Mouse (Mus musculus): Measurements from ENCODE around the gene Ap3d1. TPM values are rescaled to one million over a fixed set of nuclear protein-coding genes. Genes with fewer than 3 reads are reported as not detected.

Gene Ap3d1
- polyA plus RNA-seq, 1 experiment from 2014 or later = 68.4 TPM

DNA sequence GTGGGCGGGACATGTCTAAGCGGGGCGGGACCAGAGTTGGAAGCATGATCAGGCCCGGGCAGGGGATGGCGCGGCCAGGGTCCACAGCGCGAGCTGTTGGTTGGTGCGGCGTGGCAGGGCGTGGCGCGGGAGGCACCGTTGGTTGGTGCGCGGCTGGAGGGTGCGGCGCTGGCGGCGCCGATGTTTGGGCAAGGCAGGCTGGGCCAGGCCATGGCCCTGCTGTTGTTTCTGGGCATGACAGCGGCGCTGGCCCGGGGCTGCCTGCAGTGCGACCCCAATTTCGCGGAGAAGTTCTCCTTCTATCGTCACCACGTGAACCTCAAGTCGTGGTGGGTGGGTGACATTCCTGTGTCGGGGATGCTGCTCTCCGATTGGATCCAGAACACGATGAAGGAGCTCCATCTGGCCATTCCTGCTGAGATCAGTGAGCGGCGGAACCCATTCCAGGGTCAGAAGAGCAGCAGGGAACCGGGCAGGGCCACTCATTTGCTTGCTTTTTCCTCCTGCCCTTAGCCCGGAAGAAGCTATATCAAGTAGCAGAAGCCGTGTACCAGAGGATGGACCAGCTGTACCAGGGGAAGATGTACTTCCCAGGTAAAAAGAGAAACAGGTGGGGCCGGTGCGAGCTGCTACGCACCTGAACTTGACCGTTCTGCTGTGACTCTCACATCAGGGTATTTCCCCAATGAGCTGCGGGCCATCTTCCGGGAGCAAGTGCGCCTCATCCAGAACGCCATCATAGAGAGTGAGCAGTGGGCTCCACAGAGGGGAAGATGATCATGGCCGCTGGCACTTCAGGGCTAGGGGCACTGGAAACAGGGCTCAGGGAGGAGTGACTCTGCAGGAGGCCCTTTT, 39.3 kb downstream of the Ap3d1 start:
- Histone ChIP-seq H3K4me2 (peak overlapping the region; percentile 77), H3K27ac (ENCODE audit: low read depth, low read length) (peak overlapping the region; percentile 74; the same call in 1 of the 2 replicates), H3K9me3 (ENCODE audit: control insufficient read depth, low read length) (no peaks in the 10 kb centered on the region), H3K4me3 (ENCODE audit: low read depth, low read length) (peak overlapping the region; percentile 63), H3K4me1 (ENCODE audit: control insufficient read depth, insufficient read depth, low read length) (peaks cover 16% of the 10 kb centered on the region), H3K27me3 (ENCODE audit: control insufficient read depth, insufficient read depth, low read length) (no peaks in the 10 kb centered on the region), H3K9ac (ENCODE audit: low read length) (peak overlapping the region; percentile 51), H3K36me3 (ENCODE audit: control insufficient read depth, insufficient read depth, low read length) (peaks cover 9% of the 10 kb centered on the region)
- ATAC-seq (ENCODE audit: low FRiP score) (peak; percentile 86), DNase-seq (ENCODE audit: low spot score, missing footprints) (peak; percentile 97)
- 3% methylated on average over 47 of the region's 47 CpGs for WGBS

DNA sequence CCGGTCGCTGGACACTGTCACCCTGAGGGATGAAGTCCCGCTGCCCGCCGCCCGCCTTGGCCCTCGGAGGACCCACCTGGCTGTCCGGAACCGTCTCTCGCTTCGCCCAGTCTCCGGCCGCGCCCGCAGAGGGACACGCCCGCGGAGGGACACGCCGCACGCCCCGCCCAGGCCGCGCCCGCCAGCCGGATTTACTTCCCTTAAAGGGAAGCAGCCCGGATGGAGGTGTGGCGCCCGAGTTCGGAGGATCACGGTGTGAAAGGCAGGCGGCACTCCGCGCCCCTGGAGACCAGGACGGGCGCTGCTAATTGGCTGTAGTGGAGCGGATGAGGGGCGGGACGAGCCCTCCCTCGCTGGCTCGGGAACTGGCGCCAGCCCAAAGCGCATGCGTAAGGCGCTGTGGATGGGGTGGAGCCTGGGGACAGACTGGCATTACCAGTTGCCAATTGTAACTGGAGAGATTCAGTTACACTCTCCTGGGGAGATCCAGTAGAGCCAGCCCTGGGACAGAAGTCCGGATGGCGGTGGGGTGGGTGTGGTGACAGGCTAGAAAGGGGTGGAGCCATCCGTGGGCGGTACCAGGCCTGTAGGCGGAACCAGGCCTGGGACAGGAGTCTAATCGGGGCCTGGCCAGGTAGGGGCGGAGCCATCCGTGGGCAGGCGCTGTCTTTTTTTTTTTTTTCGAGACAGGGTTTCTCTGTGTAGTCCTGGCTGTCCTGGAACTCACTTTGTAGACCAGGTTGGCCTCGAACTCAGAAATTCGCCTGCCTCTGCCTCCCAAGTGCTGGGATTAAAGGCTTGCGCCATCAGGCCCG, 40.1 kb downstream of the Ap3d1 start, which contains the start of the genes Mob3a and Izumo4:
Gene Mob3a (minus strand): TSS at position 257 of the 815 bp plus-strand sequence.
Gene Izumo4 (plus strand): TSS at position 464 of the 815 bp plus-strand sequence.
- Histone ChIP-seq H3K9me3 (ENCODE audit: control insufficient read depth, low read length) (no peaks in the 10 kb centered on the region), H3K4me3 (ENCODE audit: low read depth, low read length) (peak within 1 kb of the TSS; percentile 63), H3K36me3 (ENCODE audit: control insufficient read depth, insufficient read depth, low read length) (peaks cover 2% of the 10 kb centered on the region), H3K27ac (ENCODE audit: low read depth, low read length) (peak within 1 kb of the TSS; percentile 74), H3K4me1 (ENCODE audit: control insufficient read depth, insufficient read depth, low read length) (peaks cover 16% of the 10 kb centered on the region), H3K27me3 (ENCODE audit: control insufficient read depth, insufficient read depth, low read length) (no peaks in the 10 kb centered on the region), H3K4me2 (peak within 1 kb of the TSS; percentile 77), H3K9ac (ENCODE audit: low read length) (peak within 1 kb of the TSS; percentile 80)
- DNase-seq (ENCODE audit: low spot score, missing footprints) (peak; percentile 100), ATAC-seq (ENCODE audit: low FRiP score) (peak; percentile 96)
- WGBS = under 1% methylated on average over 59 of the region's 59 CpGs

DNA sequence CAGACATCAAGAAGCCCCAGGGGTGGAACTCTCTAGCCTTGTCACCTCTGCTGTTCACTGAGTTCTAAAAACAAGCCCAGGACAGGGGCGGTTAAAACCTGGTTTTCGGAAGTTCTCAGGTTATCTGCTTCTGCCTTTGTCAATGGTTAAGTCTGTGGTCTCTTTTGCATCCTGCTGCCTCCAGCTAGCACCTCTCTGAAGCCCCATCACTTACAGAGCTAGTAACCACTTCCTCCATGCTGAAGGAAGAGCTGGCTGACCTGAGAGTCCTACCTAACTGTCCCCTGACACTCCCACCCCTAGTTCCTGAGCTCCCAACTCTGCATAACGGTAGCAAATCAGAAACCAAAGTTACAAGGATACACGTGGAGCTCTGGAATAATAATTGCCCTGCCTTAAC, 41.3 kb downstream of the Ap3d1 start:
- Histone ChIP-seq H3K4me3 (ENCODE audit: low read depth, low read length) (peak overlapping the region; percentile 63), H3K27me3 (ENCODE audit: control insufficient read depth, insufficient read depth, low read length) (no peaks in the 10 kb centered on the region), H3K9ac (ENCODE audit: low read length) (peak overlapping the region; percentile 80), H3K9me3 (ENCODE audit: control insufficient read depth, low read length) (no peaks in the 10 kb centered on the region), H3K36me3 (ENCODE audit: control insufficient read depth, insufficient read depth, low read length) (no peaks in the 10 kb centered on the region), H3K27ac (ENCODE audit: low read depth, low read length) (no peak overlapping the region), H3K4me1 (ENCODE audit: control insufficient read depth, insufficient read depth, low read length) (peaks cover 16% of the 10 kb centered on the region), H3K4me2 (peak overlapping the region; percentile 77; the same call in 1 of the 2 replicates)
- ATAC-seq (ENCODE audit: low FRiP score) (no peak), DNase-seq (ENCODE audit: low spot score, missing footprints) (no peak)
- WGBS = 50% methylated on average over 4 of the region's 4 CpGs

GRCm38 (mm10) chr10:80700038-80700504, 42.0 kb downstream of the Ap3d1 start:
- Histone ChIP-seq H3K4me2 (no peak overlapping the region), H3K4me1 (ENCODE audit: control insufficient read depth, insufficient read depth, low read length) (peaks cover 16% of the 10 kb centered on the region), H3K4me3 (ENCODE audit: low read depth, low read length) (no peak overlapping the region), H3K27ac (ENCODE audit: low read depth, low read length) (no peak overlapping the region), H3K9me3 (ENCODE audit: control insufficient read depth, low read length) (no peaks in the 10 kb centered on the region), H3K36me3 (ENCODE audit: control insufficient read depth, insufficient read depth, low read length) (no peaks in the 10 kb centered on the region), H3K9ac (ENCODE audit: low read length) (no peak overlapping the region), H3K27me3 (ENCODE audit: control insufficient read depth, insufficient read depth, low read length) (no peaks in the 10 kb centered on the region)
- WGBS = 87% methylated on average over 7 of the region's 7 CpGs
- DNase-seq (ENCODE audit: low spot score, missing footprints) = no peak
- no peak for ATAC-seq (ENCODE audit: low FRiP score)

- H3K27ac ChIP-seq (ENCODE audit: low read depth, low read length) = no peak overlapping the region
- 93% methylated on average over 9 of the region's 9 CpGs for WGBS
- no peak overlapping the region for H3K4me3 ChIP-seq (ENCODE audit: low read depth, low read length)
- no peaks in the 10 kb centered on the region for H3K9me3 ChIP-seq (ENCODE audit: control insufficient read depth, low read length)
- no peak overlapping the region for H3K4me2 ChIP-seq
- DNase-seq (ENCODE audit: low spot score, missing footprints) (no peak), ATAC-seq (ENCODE audit: low FRiP score) (no peak)
- peaks cover 16% of the 10 kb centered on the region for H3K4me1 ChIP-seq (ENCODE audit: control insufficient read depth, insufficient read depth, low read length)
- H3K27me3 ChIP-seq (ENCODE audit: control insufficient read depth, insufficient read depth, low read length) = no peaks in the 10 kb centered on the region
- no peaks in the 10 kb centered on the region for H3K36me3 ChIP-seq (ENCODE audit: control insufficient read depth, insufficient read depth, low read length)
- no peak overlapping the region for H3K9ac ChIP-seq (ENCODE audit: low read length)
Measured at GRCm38 (mm10) chr10:80698605-80699004, 43.5 kb downstream of the Ap3d1 start.

DNA sequence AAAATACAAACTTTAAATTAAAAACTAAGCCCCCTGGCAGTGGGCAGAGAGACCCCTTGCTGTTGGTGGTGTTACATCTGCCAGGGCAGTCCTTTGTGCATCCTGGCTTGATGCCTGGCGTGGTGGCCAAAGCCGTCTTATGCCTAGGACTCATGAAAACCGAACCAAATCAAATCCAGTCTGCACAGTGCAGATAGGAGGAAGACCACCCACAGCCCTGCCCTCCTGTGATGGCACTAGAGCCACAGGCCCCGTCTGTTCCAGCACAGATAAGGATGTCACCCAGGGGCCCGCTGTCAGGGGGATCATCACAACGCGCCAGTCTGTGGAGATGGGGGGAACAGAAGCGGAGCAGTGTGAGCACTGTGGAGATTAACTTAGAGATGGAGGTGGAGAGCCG, 44.3 kb downstream of the Ap3d1 start:
- no peak overlapping the region for H3K9ac ChIP-seq (ENCODE audit: low read length)
- WGBS = 80% methylated on average over 9 of the region's 9 CpGs
- H3K36me3 ChIP-seq (ENCODE audit: control insufficient read depth, insufficient read depth, low read length) = no peaks in the 10 kb centered on the region
- H3K4me2 ChIP-seq = no peak overlapping the region
- no peak for ATAC-seq (ENCODE audit: low FRiP score)
- no peak overlapping the region for H3K4me3 ChIP-seq (ENCODE audit: low read depth, low read length)
- no peak overlapping the region for H3K27ac ChIP-seq (ENCODE audit: low read depth, low read length)
- H3K27me3 ChIP-seq (ENCODE audit: control insufficient read depth, insufficient read depth, low read length) = no peaks in the 10 kb centered on the region
- peaks cover 8% of the 10 kb centered on the region for H3K4me1 ChIP-seq (ENCODE audit: control insufficient read depth, insufficient read depth, low read length)
- no peak for DNase-seq (ENCODE audit: low spot score, missing footprints)
- no peaks in the 10 kb centered on the region for H3K9me3 ChIP-seq (ENCODE audit: control insufficient read depth, low read length)

DNA sequence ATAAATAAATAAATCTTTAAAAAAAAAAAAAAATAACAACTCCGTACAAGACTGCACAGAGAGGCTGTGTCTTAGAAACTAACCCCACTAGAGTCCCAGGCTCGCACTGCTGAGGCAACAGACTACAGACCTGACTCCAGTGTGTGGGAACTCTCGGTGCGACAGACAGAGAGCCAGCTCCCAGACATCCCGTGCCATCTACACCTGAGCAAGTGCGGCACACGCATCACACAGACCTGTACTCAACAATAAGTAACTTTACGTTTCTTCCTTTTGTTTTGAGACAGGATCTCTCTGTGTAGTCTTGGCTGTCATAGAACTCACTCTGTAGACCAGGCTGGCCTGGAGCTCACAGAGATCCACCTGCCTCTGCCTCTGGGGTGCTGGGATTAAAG, 44.7 kb downstream of the Ap3d1 start:
- 92% methylated on average over 8 of the region's 8 CpGs for WGBS
- H3K4me1 ChIP-seq (ENCODE audit: control insufficient read depth, insufficient read depth, low read length) = peaks cover 5% of the 10 kb centered on the region; the same call in 1 of the 2 replicates
- no peaks in the 10 kb centered on the region for H3K9me3 ChIP-seq (ENCODE audit: control insufficient read depth, low read length)
- no peak for ATAC-seq (ENCODE audit: low FRiP score)
- H3K9ac ChIP-seq (ENCODE audit: low read length) = no peak overlapping the region
- no peak overlapping the region for H3K27ac ChIP-seq (ENCODE audit: low read depth, low read length)
- no peak overlapping the region for H3K4me3 ChIP-seq (ENCODE audit: low read depth, low read length)
- DNase-seq (ENCODE audit: low spot score, missing footprints) = no peak
- no peaks in the 10 kb centered on the region for H3K27me3 ChIP-seq (ENCODE audit: control insufficient read depth, insufficient read depth, low read length)
- no peaks in the 10 kb centered on the region for H3K36me3 ChIP-seq (ENCODE audit: control insufficient read depth, insufficient read depth, low read length)
- no peak overlapping the region for H3K4me2 ChIP-seq

- no peak for DNase-seq (ENCODE audit: low spot score, missing footprints)
- WGBS = 82% methylated on average over 11 of the region's 12 CpGs
- Histone ChIP-seq H3K9ac (ENCODE audit: low read length) (no peak overlapping the region), H3K36me3 (ENCODE audit: control insufficient read depth, insufficient read depth, low read length) (no peaks in the 10 kb centered on the region), H3K27ac (ENCODE audit: low read depth, low read length) (no peak overlapping the region), H3K4me3 (ENCODE audit: low read depth, low read length) (no peak overlapping the region), H3K4me2 (no peak overlapping the region), H3K4me1 (ENCODE audit: control insufficient read depth, insufficient read depth, low read length) (peaks cover 5% of the 10 kb centered on the region; the same call in 1 of the 2 replicates), H3K27me3 (ENCODE audit: control insufficient read depth, insufficient read depth, low read length) (no peaks in the 10 kb centered on the region), H3K9me3 (ENCODE audit: control insufficient read depth, low read length) (no peaks in the 10 kb centered on the region)
- no peak for ATAC-seq (ENCODE audit: low FRiP score)
Measured at GRCm38 (mm10) chr10:80696502-80697392, 45.3 kb downstream of the Ap3d1 start.

Data from midbrain, embryonic 11.5 days (tissue).